Mouse (Mus musculus) megakaryocyte-erythroid progenitor cell, adult 5-6 weeks (primary cell): ENCODE data around the gene Tmed10. TPM values are rescaled to one million over a fixed set of nuclear protein-coding genes. Genes with fewer than 3 reads are reported as not detected.

Experiments
- total RNA-seq, 2 experiments: library from RNA; stranded (forward) in 1 of 2; stranded (reverse) in 1 of 2; fragments of 200-1000, 215-1000 nt in 1 of 2; fragments of >200 nt in 1 of 2; fragmentation: Nextera tagmentation in 1 of 2; gene quantifications; 2 replicates each; pipeline ENCODE4 v1.2.3; 2014 to 2017

Gene Tmed10
- total RNA-seq, 2 experiments from 2014 or later, result 64.2 to 129 TPM

Other genes starting within 250 kb of the Tmed10 start
- 0.35 TPM in 1 of 2 replicates, not detected in the other for gene Rps6kl1, start 223.6 kb downstream of the Tmed10 start, total RNA-seq (2014; fragmentation: Nextera tagmentation)
- not detected in 2 replicates for gene Rps6kl1, start 223.6 kb downstream of the Tmed10 start, total RNA-seq (2017)
- not detected in 2 replicates for gene Pgf, start 197.1 kb downstream of the Tmed10 start, total RNA-seq (2014; fragmentation: Nextera tagmentation)
- not detected in 2 replicates for gene Pgf, start 197.1 kb downstream of the Tmed10 start, total RNA-seq (2017)
- 95.6 and 101 TPM in 2 replicates for gene Eif2b2, start 155.4 kb downstream of the Tmed10 start, total RNA-seq (2014; fragmentation: Nextera tagmentation)
- 64.2 and 72.2 TPM in 2 replicates for gene Eif2b2, start 155.4 kb downstream of the Tmed10 start, total RNA-seq (2017)
- gene Mlh3, start 104.2 kb downstream of the Tmed10 start, total RNA-seq (2014; fragmentation: Nextera tagmentation), result 11.1 and 13.9 TPM in 2 replicates
- 6.8 and 12.3 TPM in 2 replicates for gene Mlh3, start 104.2 kb downstream of the Tmed10 start, total RNA-seq (2017)
- 92.9 and 101 TPM in 2 replicates for gene Acyp1, start 86.4 kb downstream of the Tmed10 start, total RNA-seq (2014; fragmentation: Nextera tagmentation)
- gene Acyp1, start 86.4 kb downstream of the Tmed10 start, total RNA-seq (2017), result 33.1 and 110 TPM in 2 replicates
- gene Zc2hc1c, start 86.3 kb downstream of the Tmed10 start, total RNA-seq (2014; fragmentation: Nextera tagmentation), result 0.47 TPM in 1 of 2 replicates, not detected in the other
- not detected in 2 replicates for gene Zc2hc1c, start 86.3 kb downstream of the Tmed10 start, total RNA-seq (2017)
- gene Nek9, start 35.5 kb downstream of the Tmed10 start, total RNA-seq (2014; fragmentation: Nextera tagmentation), result 23.8 and 29.5 TPM in 2 replicates
- gene Nek9, start 35.5 kb downstream of the Tmed10 start, total RNA-seq (2017), result 21.9 and 23.5 TPM in 2 replicates
- 2.8 and 16.5 TPM in 2 replicates for gene Fos, start 99.0 kb upstream of the Tmed10 start, total RNA-seq (2014; fragmentation: Nextera tagmentation)
- 257 and 293 TPM in 2 replicates for gene Fos, start 99.0 kb upstream of the Tmed10 start, total RNA-seq (2017)
- gene Jdp2, start 224.2 kb upstream of the Tmed10 start, total RNA-seq (2014; fragmentation: Nextera tagmentation), result 0.47 TPM in 1 of 2 replicates, not detected in the other
- 1.1 and 2.1 TPM in 2 replicates for gene Jdp2, start 224.2 kb upstream of the Tmed10 start, total RNA-seq (2017)